Mouse (Mus musculus): ENCODE data around the gene Cenpm.

- TF ChIP-seq CTCF (conservative IDR thresholded peaks at IDR 0.05; ENCODE audit: insufficient read depth, insufficient read length, low read depth, low read length) (no peak), POLR2A (IDR thresholded peaks at IDR 0.05; ENCODE audit: low read depth, low read length) (no peak)
Observed at GRCm38 (mm10) chr15:82207504-82208219, 36.9 kb downstream of the Cenpm start.
